Comparison of ENCODE assay signal across 18 mouse cellular contexts in genomic region chr7:82359674-82360073, GRCm38 (mm10). TPM values are rescaled to one million over a fixed set of nuclear protein-coding genes. Genes with fewer than 3 reads are reported as not detected.
DNase-seq lines count a peak whose midpoint lies in the region; ATAC-seq and TF ChIP-seq lines count a peak whose summit lies in the region.
"Had no signal": no experiment of that assay in that cellular context is flagged by ENCODE, and none has a peak within 500 bp of the region (broad histone marks: within the 10 kb centered on the region; RNA-seq: fewer than 3 reads in every experiment).

No protein-coding gene starts in this region.

- no peaks in the 10 kb centered on the region for H3K9me3 ChIP-seq in heart, embryonic 10.5 days
- H3K9me3 ChIP-seq in embryonic facial prominence, embryonic 13.5 days, result no peaks in the 10 kb centered on the region
- H3K9me3 ChIP-seq: forebrain, embryonic 12.5 days; liver, embryonic 15.5 days; neural tube, embryonic 13.5 days had no signal

- H3K79me3 ChIP-seq in C2C12 (ENCODE audit: low read depth), result peaks cover 8% of the 10 kb centered on the region

- H3ac ChIP-seq in C2C12 (ENCODE audit: control insufficient read depth, insufficient read length, low read depth), result peak overlapping the region; percentile 13

- H3K4me2 ChIP-seq in embryonic facial prominence, embryonic 13.5 days, result no peak overlapping the region
- H3K4me2 ChIP-seq: forebrain, embryonic 12.5 days; hindbrain, embryonic 14.5 days; liver, embryonic 15.5 days; neural tube, embryonic 13.5 days had no signal

- ATAC-seq in embryonic facial prominence, embryonic 13.5 days (ENCODE audit: insufficient number of reproducible peaks, insufficient read depth, low FRiP score, low TSS enrichment, low read depth), result no peak
- ATAC-seq in megakaryocyte progenitor cell, adult 5-6 weeks (replicated peaks; ENCODE audit: poor library complexity), result peak; percentile 75
- no peak for ATAC-seq in cerebellum, adult (ENCODE audit: insufficient number of reproducible peaks, low FRiP score, low TSS enrichment)
- ATAC-seq: CD4-positive, CD25-positive, alpha-beta regulatory T cell, adult 4 months had no signal

- no peak overlapping the region for H3K9ac ChIP-seq in heart, adult 2 months (ENCODE audit: low read depth, low read length)
- H3K9ac ChIP-seq in embryonic facial prominence, embryonic 13.5 days, result no peak overlapping the region
- H3K9ac ChIP-seq: forebrain, embryonic 12.5 days; hindbrain, embryonic 14.5 days; liver, embryonic 15.5 days; neural tube, embryonic 13.5 days had no signal

- no peak for TF ChIP-seq POLR2A in heart, adult 2 months (IDR thresholded peaks at IDR 0.05; ENCODE audit: insufficient read depth, low read depth, low read length)

- no peaks in the 10 kb centered on the region for H3K27me3 ChIP-seq in heart, adult 2 months (ENCODE audit: control insufficient read depth, insufficient read depth, low read length)
- H3K27me3 ChIP-seq in heart, embryonic 10.5 days (ENCODE audit: insufficient read depth, poor library complexity, severe bottlenecking), result no peaks in the 10 kb centered on the region
- H3K27me3 ChIP-seq in C2C12 (ENCODE audit: control insufficient read depth, insufficient read depth, insufficient read length), result no peaks in the 10 kb centered on the region
- no peaks in the 10 kb centered on the region for H3K27me3 ChIP-seq in embryonic facial prominence, embryonic 13.5 days
- H3K27me3 ChIP-seq: forebrain, embryonic 12.5 days; liver, embryonic 15.5 days; neural tube, embryonic 13.5 days had no signal

- no peak overlapping the region for H3K4me3 ChIP-seq in heart, adult 2 months
- H3K4me3 ChIP-seq in heart, embryonic 10.5 days, result no peak overlapping the region
- no peak overlapping the region for H3K4me3 ChIP-seq in C2C12 (ENCODE audit: insufficient read depth, poor library complexity, severe bottlenecking)
- no peak overlapping the region for H3K4me3 ChIP-seq in embryonic facial prominence, embryonic 13.5 days
- H3K4me3 ChIP-seq: forebrain, embryonic 12.5 days; liver, embryonic 15.5 days; neural tube, embryonic 13.5 days had no signal

- H3K36me3 ChIP-seq in heart, adult 2 months (ENCODE audit: control insufficient read depth, insufficient read depth, low read length), result no peaks in the 10 kb centered on the region
- no peaks in the 10 kb centered on the region for H3K36me3 ChIP-seq in heart, embryonic 10.5 days
- no peaks in the 10 kb centered on the region for H3K36me3 ChIP-seq in C2C12 (ENCODE audit: control insufficient read depth, insufficient read depth)
- no peaks in the 10 kb centered on the region for H3K36me3 ChIP-seq in embryonic facial prominence, embryonic 13.5 days
- H3K36me3 ChIP-seq: forebrain, embryonic 12.5 days; liver, embryonic 15.5 days; neural tube, embryonic 13.5 days had no signal

- peak; percentile 59 to 60 for DNase-seq in heart, adult 2 months
- no peak for DNase-seq in heart, embryonic 10.5 days (ENCODE audit: low spot score)
- DNase-seq in cerebellum, adult 11-12 months, result no peak
- DNase-seq: adrenal gland, postnatal 36 days; cerebellum, postnatal 25 days; kidney, adult 2 months; kidney, postnatal 25 days; lung, postnatal 10 days had no signal

- no peaks in the 10 kb centered on the region; the same call in 1 of the 2 replicates for H3K4me1 ChIP-seq in heart, adult 2 months (ENCODE audit: control insufficient read depth, insufficient read depth, low read length)
- H3K4me1 ChIP-seq in heart, embryonic 10.5 days, result no peaks in the 10 kb centered on the region
- peaks cover 22% of the 10 kb centered on the region for H3K4me1 ChIP-seq in embryonic facial prominence, embryonic 13.5 days
- H3K4me1 ChIP-seq: forebrain, embryonic 12.5 days; liver, embryonic 15.5 days; neural tube, embryonic 13.5 days had no signal

- no peak for TF ChIP-seq CTCF in heart, adult 2 months (IDR thresholded peaks at IDR 0.05)
- no peak for TF ChIP-seq CTCF in C2C12 (IDR thresholded peaks at IDR 0.05; ENCODE audit: control insufficient read depth, insufficient read depth, insufficient read length)

- 65% methylated on average over 5 of the region's 5 CpGs for WGBS in heart, adult 2 months
- 59% methylated on average over 5 of the region's 5 CpGs for WGBS in heart, embryonic 10.5 days
- 45% methylated on average over 5 of the region's 5 CpGs for WGBS in embryonic facial prominence, embryonic 13.5 days

- H3K27ac ChIP-seq in heart, adult 2 months, result no peak overlapping the region; the same call in 1 of the 2 replicates
- no peak overlapping the region for H3K27ac ChIP-seq in heart, embryonic 10.5 days
- peak overlapping the region; percentile 48; the same call in 1 of the 2 replicates for H3K27ac ChIP-seq in embryonic facial prominence, embryonic 13.5 days
- H3K27ac ChIP-seq: forebrain, embryonic 12.5 days; hindbrain, embryonic 14.5 days; liver, embryonic 15.5 days; neural tube, embryonic 13.5 days had no signal

- no peak for TF ChIP-seq EP300 in heart, adult 2 months (IDR thresholded peaks at IDR 0.05; ENCODE audit: insufficient read depth, low read depth, low read length)

- H3K79me2 ChIP-seq in heart, adult 2 months (replicated peaks; ENCODE audit: control insufficient read depth, insufficient read depth, low read length), result no peaks in the 10 kb centered on the region
- peaks cover 17% of the 10 kb centered on the region for H3K79me2 ChIP-seq in C2C12 (ENCODE audit: control insufficient read depth, insufficient read depth)

- intact Hi-C loops in heart, adult 2 months (cut with DNase I), result no loop called here

TF ChIP-seq in C2C12, 6 proteins besides CTCF, POLR2A, EP300 and RAD21:
- TF ChIP-seq CEBPB (IDR thresholded peaks at IDR 0.05; ENCODE audit: low read depth) (peak; percentile 85), MYOD1 (IDR thresholded peaks at IDR 0.05; ENCODE audit: control insufficient read depth, insufficient read length, low read depth) (no peak), MYOG (IDR thresholded peaks at IDR 0.05; ENCODE audit: control insufficient read depth, extremely low read depth, insufficient read length) (no peak)
TF ChIP-seq in C2C12: peak in this region for 1.

RNA-seq across cellular contexts. Expression of gene Adamtsl3, which starts 24.2 kb away (rescaled TPM):
- total RNA-seq in heart, adult 2 months (2021), result 1 to 10 TPM; 6.2 to 9.2 TPM
- 2.0 and 4.4 TPM in 2 replicates for polyA plus RNA-seq in heart, adult 2 months (2012; rRNA removed)
- 0.06 and 0.22 TPM in 2 replicates for polyA plus RNA-seq in heart, embryonic 10.5 days (2016; fragmentation: Nextera tagmentation; extraction: Ambion mirVana)
- 5.1 TPM for polyA plus RNA-seq in C2C12 (2012; fragmentation: generic; extraction: Trizol)
- polyA plus RNA-seq in embryonic facial prominence, embryonic 13.5 days (2015; fragmentation: Nextera tagmentation; extraction: Ambion mirVana), result 3.8 and 7.9 TPM in 2 replicates
- total RNA-seq in megakaryocyte progenitor cell, adult 5-6 weeks (2015), result 0.05 and 0.10 TPM in 2 replicates
- total RNA-seq in megakaryocyte progenitor cell, adult 5-6 weeks (2017), result 0.03 and 0.04 TPM in 2 replicates
- total RNA-seq: MEL had no signal
- polyA plus RNA-seq: CD4-positive, CD25-positive, alpha-beta regulatory T cell, adult 4 months had no signal

Comparison
In these comparisons a context has a peak if more than half of its experiments do, and no peak if none do; other contexts are left out.
1. DNase-seq: peak in heart, adult 2 months (2 of 2); none in heart, embryonic 10.5 days (single experiment) and cerebellum, adult 11-12 months (single experiment).